Mouse (Mus musculus) lung, postnatal 0 days (tissue): ENCODE measurements at regions not wholly inside any gene's neighbourhood (a gene's known extent, or its start where the extent isn't known, plus 50 kb on each side); places are given as distances from the start of the nearest gene placed in this dataset.

Experiments used
- CTCF ChIP-seq: IDR thresholded peaks from 2 replicates; pipeline ENCODE4 v1.5.1; 2016; ENCODE audit warnings: antibody characterized with exemption, mild to moderate bottlenecking
- EP300 ChIP-seq: IDR thresholded peaks from 2 replicates; pipeline ENCODE4 v1.6.1; 2016; ENCODE audit warnings: antibody characterized with exemption, mild to moderate bottlenecking, control low read depth

- TF ChIP-seq CTCF (no peak), EP300 (no peak)
Measured at GRCm38 (mm10) chr11:41467330-41467729, 533.3 kb downstream of the Gabrg2 start.
